Mouse (Mus musculus): ENCODE measurements around the gene Uqcc2. TPM values are rescaled to one million over a fixed set of nuclear protein-coding genes. Genes with fewer than 3 reads are reported as not detected.

Gene Uqcc2
- 286 and 315 TPM in 2 replicates for polyA plus RNA-seq (2015; fragmentation: Nextera tagmentation; extraction: Ambion mirVana)

DNA sequence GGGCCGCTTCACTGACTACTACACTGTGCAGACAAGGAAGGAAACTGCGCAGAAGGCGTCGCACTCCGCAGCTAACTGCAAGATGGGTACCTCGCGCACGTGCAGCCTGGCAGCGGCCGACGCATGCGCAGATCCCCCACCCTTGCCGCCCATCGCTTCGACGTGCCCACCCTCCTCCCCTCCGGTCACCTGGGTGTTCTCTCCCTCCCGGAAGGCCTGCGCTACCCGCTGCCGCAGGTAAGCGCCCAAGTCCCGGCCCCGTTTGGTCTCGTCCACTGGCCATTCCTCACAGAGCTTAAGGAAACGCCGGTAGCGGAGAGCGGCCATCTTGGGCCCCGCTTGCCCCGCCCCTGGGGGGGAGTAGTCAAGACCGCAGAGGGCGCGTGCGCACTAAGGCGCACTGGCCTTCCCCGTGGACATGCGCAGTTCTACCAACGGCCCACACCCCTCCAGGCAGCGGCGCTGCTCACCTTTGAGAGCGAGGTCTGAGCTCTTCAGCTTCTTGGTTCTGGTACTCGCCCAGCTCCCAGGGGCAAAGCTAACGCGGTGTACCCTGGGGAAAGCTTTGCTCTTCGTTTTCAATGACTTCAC, at the start of gene Uqcc2:
Uqcc2 (minus strand) TSS at position 366 of the 591 bp plus-strand sequence.
- 0% methylated on average over 46 of the region's 46 CpGs for WGBS
- peak; percentile 76 for TF ChIP-seq CTCF (IDR thresholded peaks at IDR 0.05; ENCODE audit: low read depth)
- Histone ChIP-seq H3K36me3 (ENCODE audit: insufficient read depth, low read length) (no peaks in the 10 kb centered on the region), H3K27ac (peak within 1 kb of the TSS; percentile 75; the same call in 1 of the 2 replicates), H3K4me3 (replicated peaks; ENCODE audit: low read depth, low read length) (peak within 1 kb of the TSS; percentile 72), H3K9me3 (replicated peaks; ENCODE audit: low read length) (no peaks in the 10 kb centered on the region), H3K4me2 (ENCODE audit: low read length) (peak within 1 kb of the TSS; percentile 66), H3K4me1 (replicated peaks; ENCODE audit: insufficient read depth, low read length) (peaks cover 33% of the 10 kb centered on the region), H3K9ac (ENCODE audit: low read depth, low read length) (peak within 1 kb of the TSS; percentile 77), H3K27me3 (ENCODE audit: insufficient read depth, low read length) (no peaks in the 10 kb centered on the region)
- DNase-seq (ENCODE audit: low spot score) (peak; percentile 99), ATAC-seq (replicated peaks; ENCODE audit: low FRiP score, low read depth) (peak; percentile 87)

DNA sequence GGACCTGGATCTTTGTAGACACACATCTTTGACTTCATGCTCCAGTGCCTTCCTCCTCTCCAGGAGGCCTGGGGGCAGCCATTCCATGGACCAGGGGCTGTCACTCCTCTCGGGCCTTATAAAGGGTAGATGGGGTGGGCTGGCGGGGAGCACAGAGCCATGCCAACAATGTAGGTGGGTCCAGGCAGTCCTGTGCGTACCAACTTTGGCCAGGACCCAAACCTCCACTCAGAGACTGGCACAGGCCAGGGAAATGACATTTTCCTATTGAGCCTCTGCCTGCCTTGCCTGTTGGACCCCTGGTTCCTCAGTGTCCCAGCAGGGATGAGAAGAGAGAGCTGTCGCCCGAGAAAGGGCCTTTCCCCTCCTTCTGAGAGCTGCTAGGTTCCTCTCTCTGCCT, 48.7 kb upstream of the Uqcc2 start:
- H3K9ac ChIP-seq (ENCODE audit: low read depth, low read length) = no peak overlapping the region
- H3K4me1 ChIP-seq (replicated peaks; ENCODE audit: insufficient read depth, low read length) = no peaks in the 10 kb centered on the region
- H3K36me3 ChIP-seq (ENCODE audit: insufficient read depth, low read length) = no peaks in the 10 kb centered on the region
- no peak overlapping the region for H3K4me3 ChIP-seq (replicated peaks; ENCODE audit: low read depth, low read length)
- no peaks in the 10 kb centered on the region for H3K9me3 ChIP-seq (replicated peaks; ENCODE audit: low read length)
- DNase-seq (ENCODE audit: low spot score) (no peak), ATAC-seq (replicated peaks; ENCODE audit: low FRiP score, low read depth) (no peak)
- H3K27ac ChIP-seq = no peak overlapping the region
- no peak overlapping the region for H3K4me2 ChIP-seq (ENCODE audit: low read length)
- H3K27me3 ChIP-seq (ENCODE audit: insufficient read depth, low read length) = no peaks in the 10 kb centered on the region
- 71% methylated on average over 5 of the region's 5 CpGs for WGBS
- TF ChIP-seq CTCF (IDR thresholded peaks at IDR 0.05; ENCODE audit: low read depth) = no peak

DNA sequence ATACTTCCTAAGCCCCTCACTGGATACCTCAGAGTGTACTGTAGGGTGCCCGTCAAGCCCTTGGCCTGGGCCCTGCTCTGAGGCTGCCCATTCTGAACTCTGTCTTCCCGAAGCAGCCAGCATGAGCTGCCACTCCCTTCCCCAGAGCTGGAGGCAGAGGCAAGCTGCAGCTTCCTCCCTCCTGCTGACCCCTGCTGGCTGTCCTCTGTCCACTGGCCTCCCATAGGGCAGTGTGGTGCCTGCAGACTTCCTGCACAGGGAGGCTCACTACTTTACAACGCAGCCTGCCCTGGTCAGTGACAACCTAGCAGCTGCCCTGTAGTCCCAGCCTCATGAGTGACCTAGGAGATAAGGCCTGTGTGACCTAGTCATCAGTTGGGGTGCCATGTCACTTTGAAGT, 48.0 kb upstream of the Uqcc2 start:
- Histone ChIP-seq H3K4me2 (ENCODE audit: low read length) (no peak overlapping the region), H3K9ac (ENCODE audit: low read depth, low read length) (no peak overlapping the region), H3K4me1 (replicated peaks; ENCODE audit: insufficient read depth, low read length) (no peaks in the 10 kb centered on the region), H3K27me3 (ENCODE audit: insufficient read depth, low read length) (no peaks in the 10 kb centered on the region), H3K9me3 (replicated peaks; ENCODE audit: low read length) (no peaks in the 10 kb centered on the region), H3K27ac (no peak overlapping the region), H3K4me3 (replicated peaks; ENCODE audit: low read depth, low read length) (no peak overlapping the region), H3K36me3 (ENCODE audit: insufficient read depth, low read length) (no peaks in the 10 kb centered on the region)
- WGBS = 30% methylated on average over 3 of the region's 3 CpGs
- peak; percentile 67 for TF ChIP-seq CTCF (IDR thresholded peaks at IDR 0.05; ENCODE audit: low read depth)
- no peak for ATAC-seq (replicated peaks; ENCODE audit: low FRiP score, low read depth)
- peak; percentile 57 for DNase-seq (ENCODE audit: low spot score)

GRCm38 (mm10) chr17:27179681-27180280, 46.1 kb upstream of the Uqcc2 start:
- WGBS = 60% methylated on average over 12 of the region's 12 CpGs
- Histone ChIP-seq H3K4me3 (replicated peaks; ENCODE audit: low read depth, low read length) (no peak overlapping the region), H3K4me1 (replicated peaks; ENCODE audit: insufficient read depth, low read length) (no peaks in the 10 kb centered on the region), H3K27ac (no peak overlapping the region), H3K9me3 (replicated peaks; ENCODE audit: low read length) (no peaks in the 10 kb centered on the region), H3K4me2 (ENCODE audit: low read length) (no peak overlapping the region), H3K9ac (ENCODE audit: low read depth, low read length) (no peak overlapping the region), H3K27me3 (ENCODE audit: insufficient read depth, low read length) (no peaks in the 10 kb centered on the region), H3K36me3 (ENCODE audit: insufficient read depth, low read length) (no peaks in the 10 kb centered on the region)
- TF ChIP-seq CTCF (IDR thresholded peaks at IDR 0.05; ENCODE audit: low read depth) = no peak
- DNase-seq (ENCODE audit: low spot score) (no peak), ATAC-seq (replicated peaks; ENCODE audit: low FRiP score, low read depth) (no peak)

DNA sequence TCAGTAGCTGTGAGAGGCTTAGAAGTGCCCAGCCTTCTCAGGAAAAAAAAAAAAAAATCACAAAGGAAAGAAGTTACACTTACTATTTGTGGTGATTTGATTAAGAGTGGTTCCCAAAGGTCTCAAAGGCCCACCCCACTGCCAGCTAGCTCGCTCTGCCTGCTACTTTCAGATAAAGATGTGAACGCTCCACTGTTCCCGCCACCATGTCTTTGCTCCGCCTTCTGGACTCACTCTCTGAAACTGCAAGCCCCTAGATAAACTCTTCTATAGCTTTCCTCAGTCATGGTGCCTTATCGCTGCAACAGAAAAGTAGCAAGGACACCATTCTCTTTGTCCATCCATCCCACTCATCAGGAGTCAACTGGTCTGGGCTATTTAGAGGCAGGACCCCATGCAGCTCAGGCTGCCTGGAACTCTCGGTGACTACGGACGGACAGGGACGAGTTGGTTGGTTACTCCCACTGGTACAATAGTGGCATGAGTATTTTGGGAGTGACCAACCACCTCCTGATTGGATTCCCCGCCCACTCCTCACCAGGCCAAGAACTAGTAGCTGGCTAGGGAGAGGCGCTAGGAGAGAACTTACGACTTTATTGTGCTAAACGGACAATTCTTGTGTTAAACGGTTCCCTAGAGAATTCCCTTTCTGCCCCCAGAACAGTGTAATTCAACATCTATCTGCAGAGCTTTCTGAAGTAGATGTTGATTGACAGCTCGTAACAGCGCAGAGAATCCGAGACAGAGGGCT, 44.9 kb upstream of the Uqcc2 start:
- Histone ChIP-seq H3K4me3 (replicated peaks; ENCODE audit: low read depth, low read length) (no peak overlapping the region), H3K4me2 (ENCODE audit: low read length) (no peak overlapping the region), H3K27ac (no peak overlapping the region), H3K36me3 (ENCODE audit: insufficient read depth, low read length) (no peaks in the 10 kb centered on the region), H3K4me1 (replicated peaks; ENCODE audit: insufficient read depth, low read length) (no peaks in the 10 kb centered on the region), H3K27me3 (ENCODE audit: insufficient read depth, low read length) (no peaks in the 10 kb centered on the region), H3K9ac (ENCODE audit: low read depth, low read length) (no peak overlapping the region), H3K9me3 (replicated peaks; ENCODE audit: low read length) (no peaks in the 10 kb centered on the region)
- no peak for TF ChIP-seq CTCF (IDR thresholded peaks at IDR 0.05; ENCODE audit: low read depth)
- no peak for ATAC-seq (replicated peaks; ENCODE audit: low FRiP score, low read depth)
- 87% methylated on average over 17 of the region's 17 CpGs for WGBS
- no peak for DNase-seq (ENCODE audit: low spot score)

DNA sequence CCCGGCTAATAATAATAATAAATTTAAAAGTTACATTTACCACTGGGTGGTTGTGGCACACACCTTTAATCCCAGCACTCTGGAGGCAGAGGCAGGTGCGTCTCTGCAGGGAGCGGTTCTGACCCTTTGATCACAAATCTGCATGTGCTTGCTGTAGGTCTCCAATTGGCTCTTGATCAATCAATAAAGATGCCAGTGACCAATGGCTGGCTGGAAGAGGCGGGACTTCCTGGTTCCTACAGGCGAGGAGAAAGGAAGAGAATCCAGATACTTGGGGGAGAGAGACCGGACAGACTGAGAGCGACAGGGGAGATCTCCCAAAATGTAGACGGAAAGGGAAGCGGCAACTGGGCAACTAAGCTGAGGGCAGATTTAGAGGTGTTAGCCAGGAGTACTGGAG, 44.3 kb upstream of the Uqcc2 start:
- no peaks in the 10 kb centered on the region for H3K9me3 ChIP-seq (replicated peaks; ENCODE audit: low read length)
- no peaks in the 10 kb centered on the region for H3K4me1 ChIP-seq (replicated peaks; ENCODE audit: insufficient read depth, low read length)
- no peak for TF ChIP-seq CTCF (IDR thresholded peaks at IDR 0.05; ENCODE audit: low read depth)
- H3K9ac ChIP-seq (ENCODE audit: low read depth, low read length) = no peak overlapping the region
- H3K36me3 ChIP-seq (ENCODE audit: insufficient read depth, low read length) = no peaks in the 10 kb centered on the region
- no peak overlapping the region for H3K27ac ChIP-seq
- no peak for ATAC-seq (replicated peaks; ENCODE audit: low FRiP score, low read depth)
- H3K27me3 ChIP-seq (ENCODE audit: insufficient read depth, low read length) = no peaks in the 10 kb centered on the region
- H3K4me3 ChIP-seq (replicated peaks; ENCODE audit: low read depth, low read length) = no peak overlapping the region
- DNase-seq (ENCODE audit: low spot score) = no peak
- WGBS = 92% methylated on average over 9 of the region's 9 CpGs
- H3K4me2 ChIP-seq (ENCODE audit: low read length) = no peak overlapping the region
